Mouse (Mus musculus) adrenal gland (tissue): Measurements from ENCODE around the gene Dkk3.
"Not testable (repeated sequence)": the region's sequence is repeated elsewhere in the genome, so short reads cannot be mapped to it uniquely, and the experiment has no call there.

Experiments
- intact Hi-C: fragments of 180-260 bp; cut with DNase I; formaldehyde crosslinking; loops from one replicate; pipeline ENCODE4 v1.15.1; 2025

Gene Dkk3

DNA sequence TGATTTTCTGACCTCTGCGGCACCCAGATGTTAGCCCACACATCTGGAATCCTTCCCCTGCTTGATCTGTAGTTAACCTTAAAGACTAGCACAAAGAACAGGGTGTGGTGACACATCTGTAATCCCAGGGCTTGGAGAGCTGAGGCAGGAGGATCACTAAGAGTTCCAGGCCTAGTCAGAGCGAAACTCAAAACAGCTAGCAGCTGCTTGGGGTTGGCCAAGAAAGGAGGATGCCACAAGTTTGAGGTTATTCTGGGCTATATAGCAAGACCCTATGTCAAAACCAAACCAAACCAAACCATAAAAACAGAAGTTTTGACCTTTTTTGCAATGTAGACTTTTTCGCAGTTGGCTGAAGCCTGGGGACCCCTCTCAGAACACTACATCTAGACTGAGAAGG, 28.2 kb downstream of the Dkk3 start:
- intact Hi-C loops = no loop called here

DNA sequence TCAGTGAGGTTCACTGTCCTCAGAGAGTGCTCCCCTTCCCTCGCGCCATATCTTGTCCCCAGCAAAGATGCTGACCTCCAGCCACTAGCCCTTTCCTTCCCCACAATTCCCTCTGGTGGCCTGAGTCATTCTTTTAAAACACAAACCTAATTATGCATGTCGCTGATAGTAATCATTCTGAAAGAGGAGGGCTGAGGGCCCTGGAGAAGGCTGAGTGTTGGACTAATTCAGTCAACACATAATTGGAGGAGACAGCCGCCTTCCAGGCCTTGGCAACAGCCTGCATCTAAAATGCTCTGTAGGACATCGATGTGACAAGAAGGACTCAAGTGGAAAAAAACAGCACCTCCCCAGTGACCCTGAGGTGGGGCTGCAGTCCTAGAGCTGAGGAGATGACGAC, 29.0 kb downstream of the Dkk3 start:
- intact Hi-C loops = no loop called here

DNA sequence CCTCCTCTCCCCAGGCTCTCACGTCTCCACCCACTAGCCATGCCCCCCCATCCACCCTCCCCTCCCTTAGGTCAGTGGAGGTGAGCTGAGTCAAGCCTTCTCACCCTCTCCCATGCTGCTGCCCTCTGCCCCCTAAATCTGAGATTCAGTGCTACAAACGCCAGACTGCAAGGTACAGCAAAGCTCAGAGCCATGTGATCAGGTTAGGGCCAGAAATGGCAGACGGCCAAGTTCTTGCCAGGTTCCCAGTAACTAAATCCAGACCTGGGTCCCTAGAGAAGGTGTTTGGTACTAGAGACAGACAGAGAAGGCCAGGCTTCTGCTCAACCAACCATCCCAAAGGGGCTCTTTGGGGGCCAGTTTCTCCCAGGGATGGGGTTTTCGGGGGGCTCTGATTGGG, 30.0 kb downstream of the Dkk3 start:
- intact Hi-C loops = no loop called here

DNA sequence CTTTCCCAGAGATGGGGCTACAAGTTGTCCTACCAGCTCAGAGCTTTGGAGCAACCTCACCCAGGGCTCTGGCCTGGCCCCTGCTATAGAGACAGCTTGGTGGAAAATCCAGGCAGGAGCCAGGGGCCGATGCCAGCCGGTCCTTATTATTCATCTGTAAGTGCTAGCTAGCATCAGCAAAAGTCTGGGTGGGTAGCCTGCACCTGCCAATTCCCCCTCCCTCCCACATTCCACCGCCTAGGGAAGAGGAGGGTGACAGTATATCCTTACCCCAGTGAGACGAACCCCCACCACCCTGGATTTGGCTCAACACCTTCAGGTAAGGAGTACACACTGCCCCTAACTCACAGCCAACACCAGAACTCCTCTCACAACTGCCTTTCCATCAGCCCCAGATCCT, 30.9 kb downstream of the Dkk3 start:
- intact Hi-C loops = no loop called here

DNA sequence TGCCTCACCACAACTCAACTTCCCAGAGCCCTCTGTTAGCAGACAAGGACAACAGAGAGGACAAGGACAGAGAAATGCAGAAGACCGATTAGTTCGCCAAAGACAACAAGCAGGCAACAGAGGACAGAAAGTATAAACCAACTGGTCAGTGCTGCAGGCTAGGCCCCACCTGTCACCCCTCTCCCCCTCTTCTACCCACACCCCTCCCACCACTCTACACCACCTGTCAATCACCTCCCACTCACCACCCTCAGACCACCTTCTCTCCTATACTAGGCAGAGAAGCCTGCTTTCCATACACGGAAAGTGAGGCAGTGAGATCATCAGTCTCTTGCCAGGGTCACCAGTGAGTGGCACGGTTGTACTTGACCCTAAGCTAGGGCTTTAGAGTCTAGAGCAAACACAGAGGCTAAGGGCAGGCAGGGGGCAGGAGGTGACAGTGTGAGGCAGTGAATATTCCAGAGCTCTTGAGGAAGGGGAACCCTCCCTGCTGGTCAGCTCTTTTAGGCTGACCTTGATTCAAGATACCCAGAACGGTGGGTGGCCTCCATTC, 31.7 kb downstream of the Dkk3 start:
- intact Hi-C loops = no loop called here

DNA sequence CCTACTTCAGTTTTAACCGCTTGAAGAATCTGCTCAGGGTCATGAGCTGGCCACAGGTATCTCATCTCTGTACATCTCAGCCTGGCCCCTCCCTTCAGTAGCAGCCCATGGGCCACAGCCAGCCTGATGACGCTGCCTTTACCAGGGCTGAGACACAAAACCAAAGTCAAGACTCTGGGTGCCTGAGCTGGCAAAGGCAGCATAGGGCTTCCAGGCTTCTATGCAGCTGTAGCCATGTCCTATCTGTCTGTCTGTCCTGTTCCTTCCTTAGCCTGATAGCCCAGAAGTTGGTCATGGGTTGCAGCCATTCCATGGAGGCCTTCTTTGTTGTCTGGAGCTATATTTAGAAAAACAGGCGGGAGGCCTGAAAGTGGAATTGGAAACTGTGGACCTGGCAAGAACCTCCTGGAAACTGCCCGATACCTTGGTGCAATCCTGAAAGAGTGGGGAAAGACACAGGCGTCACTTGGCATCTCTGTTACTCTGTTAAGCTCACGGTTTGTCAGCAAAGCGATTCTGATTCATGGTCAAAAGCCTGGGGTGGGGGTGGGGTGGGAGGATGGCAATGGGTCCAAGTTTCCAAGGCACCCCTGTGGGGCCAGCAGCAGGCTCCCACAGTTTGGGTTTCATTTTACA, 33.1 kb downstream of the Dkk3 start:
- intact Hi-C loops = no loop called here

DNA sequence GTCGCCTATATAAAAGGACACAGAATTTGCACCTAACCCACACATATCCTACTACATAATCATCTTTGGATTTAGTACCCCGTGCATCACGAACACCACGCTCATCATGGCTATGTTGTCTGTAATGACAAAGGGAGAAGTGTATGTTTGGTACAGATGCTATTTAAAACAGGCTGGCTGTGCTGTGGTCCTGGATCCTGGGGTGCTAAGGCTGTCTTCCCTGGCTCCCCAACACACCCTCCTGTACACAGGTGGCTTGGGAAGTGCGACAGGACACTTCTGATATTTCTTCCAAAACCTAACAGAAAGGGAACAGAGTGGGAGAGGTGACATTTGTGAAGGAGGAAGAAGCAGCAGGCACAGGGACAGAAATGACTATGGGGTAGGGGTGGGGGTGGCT, 35.2 kb downstream of the Dkk3 start:
- intact Hi-C loops = no loop called here

DNA sequence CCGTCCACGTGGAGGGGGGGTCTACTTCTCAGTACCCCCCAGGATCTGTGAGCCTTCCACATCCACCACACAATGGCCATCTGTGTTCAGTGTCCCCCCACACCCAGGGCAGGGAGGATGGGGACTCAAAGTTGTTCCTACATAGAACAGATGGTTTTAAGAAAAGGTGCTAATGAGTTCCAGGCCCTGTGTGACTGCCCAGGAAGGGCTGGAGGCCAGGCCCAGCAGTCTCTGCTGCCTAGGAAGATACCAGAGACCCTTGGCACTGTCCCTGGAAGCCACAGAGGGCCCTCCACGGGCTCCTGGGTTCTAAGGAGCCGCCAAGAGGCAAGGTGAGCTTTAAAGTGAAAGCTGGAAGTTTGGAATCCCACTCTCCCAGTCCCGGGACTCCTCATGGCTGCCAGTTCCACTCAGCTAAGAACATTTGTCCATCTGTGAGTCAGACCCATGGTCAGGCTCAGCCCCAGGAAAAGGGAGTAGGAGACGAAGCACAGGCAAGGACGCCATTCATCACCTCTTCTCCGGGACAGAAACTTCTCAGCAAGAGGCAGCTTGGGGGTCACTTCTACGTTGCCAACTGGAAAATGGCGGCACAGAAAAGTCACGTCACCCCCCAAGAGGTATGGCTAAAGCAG, 36.9 kb downstream of the Dkk3 start:
- intact Hi-C loops = no loop called here

DNA sequence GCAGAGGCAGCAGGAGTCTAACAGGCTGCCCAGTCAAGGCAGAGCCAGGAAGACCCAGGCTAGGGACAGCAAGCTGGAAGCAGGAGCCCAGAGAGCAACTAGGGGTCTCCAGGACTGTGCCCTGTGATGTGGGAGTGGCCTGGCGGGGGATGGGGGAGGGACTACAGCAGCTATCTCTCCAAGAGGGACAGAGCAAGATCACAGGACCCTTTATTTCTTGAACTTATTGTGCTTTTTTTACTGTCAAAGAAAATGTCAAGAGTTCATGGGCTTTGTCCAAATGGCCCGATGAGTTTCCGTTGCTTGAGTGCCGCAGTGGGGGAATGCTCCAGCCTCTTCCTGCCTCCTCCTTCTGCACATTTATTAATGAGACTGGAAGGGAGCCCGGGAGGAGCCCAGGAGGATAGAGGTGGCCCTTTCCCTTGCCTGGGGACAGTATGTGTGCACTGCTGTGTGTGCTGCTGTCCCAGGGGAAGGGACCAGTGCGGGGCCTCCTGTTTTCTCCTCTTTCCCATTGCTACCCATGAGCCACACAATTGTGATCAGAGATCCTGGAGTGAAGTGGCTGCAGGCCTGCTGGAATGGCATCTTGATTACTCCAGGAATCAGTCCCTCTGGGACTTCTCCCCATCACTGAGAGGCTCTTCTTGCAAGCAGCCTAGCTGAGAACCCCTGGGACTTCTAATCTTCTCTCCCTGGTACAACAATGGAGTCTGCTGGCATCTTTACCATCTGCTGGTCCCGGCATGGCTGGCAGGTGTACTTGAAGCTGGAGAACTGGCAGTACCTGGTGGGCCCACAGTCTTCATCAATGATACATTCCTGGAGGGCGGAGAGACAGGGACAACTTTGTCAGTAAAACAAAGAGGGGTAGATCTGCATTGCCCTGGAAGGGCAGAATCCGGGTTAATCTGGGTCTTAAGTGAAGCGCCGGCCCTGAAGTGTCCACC, 37.7 kb downstream of the Dkk3 start:
- intact Hi-C loops = no loop called here

DNA sequence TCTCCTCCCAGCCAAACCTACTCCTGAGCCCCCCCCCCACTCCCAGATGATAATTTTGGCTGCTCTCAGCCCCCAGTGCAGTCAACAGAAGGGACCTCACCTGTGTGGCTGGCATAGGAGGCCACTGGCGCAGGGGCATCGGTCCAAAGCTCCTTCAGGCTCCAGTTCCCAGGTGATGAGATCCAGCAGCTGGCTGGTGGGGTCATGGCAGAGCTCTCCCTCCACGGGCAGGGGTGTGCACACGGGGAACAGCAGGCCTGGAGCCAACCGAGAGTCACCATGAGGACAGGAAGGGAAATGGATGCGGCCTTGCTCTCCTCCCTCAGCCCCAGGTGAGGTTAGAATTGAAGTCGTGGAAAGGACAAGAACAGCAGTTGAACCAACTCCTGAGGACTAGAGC, 39.6 kb downstream of the Dkk3 start:
- intact Hi-C loops = no loop called here

DNA sequence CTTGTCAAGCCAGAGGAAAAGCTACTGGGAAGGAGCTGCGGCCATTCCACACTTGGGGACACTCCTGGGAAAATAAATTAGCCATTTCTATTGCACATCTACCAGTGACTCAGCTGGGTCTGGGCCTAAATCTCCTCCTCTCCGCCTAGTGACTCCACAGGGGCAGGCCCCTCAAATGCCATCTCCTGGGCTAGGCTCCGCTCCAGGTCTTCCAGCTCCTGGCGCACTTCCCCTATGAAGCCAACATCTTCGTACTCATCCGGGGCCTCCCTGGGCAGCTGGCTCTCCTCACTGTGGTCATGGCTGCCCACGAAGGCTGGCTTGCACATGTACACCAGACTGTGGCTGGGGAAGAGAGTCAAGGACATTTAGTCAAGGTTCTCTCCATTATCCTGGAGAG, 40.8 kb downstream of the Dkk3 start:
- intact Hi-C loops = no loop called here

DNA sequence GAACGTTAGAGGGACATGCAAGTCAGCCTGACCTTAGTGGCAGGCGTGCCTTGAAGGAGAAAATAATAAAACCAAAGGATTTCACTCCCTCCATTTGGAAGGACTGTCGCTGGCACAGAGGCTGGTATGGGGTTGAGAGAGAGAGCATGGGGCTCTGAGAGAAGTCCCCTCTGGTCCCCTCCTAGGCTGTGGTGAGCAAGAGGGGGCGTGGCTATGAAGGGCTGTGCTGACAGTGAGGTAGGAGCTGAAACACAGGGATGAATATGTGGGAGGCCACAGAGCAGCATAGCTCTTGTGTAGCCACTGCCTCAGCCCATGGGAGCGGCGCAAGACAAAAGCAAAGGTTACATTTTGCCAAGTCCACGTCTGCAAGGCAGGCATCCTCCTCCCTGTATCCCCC, 41.4 kb downstream of the Dkk3 start:
- intact Hi-C loops = no loop called here

DNA sequence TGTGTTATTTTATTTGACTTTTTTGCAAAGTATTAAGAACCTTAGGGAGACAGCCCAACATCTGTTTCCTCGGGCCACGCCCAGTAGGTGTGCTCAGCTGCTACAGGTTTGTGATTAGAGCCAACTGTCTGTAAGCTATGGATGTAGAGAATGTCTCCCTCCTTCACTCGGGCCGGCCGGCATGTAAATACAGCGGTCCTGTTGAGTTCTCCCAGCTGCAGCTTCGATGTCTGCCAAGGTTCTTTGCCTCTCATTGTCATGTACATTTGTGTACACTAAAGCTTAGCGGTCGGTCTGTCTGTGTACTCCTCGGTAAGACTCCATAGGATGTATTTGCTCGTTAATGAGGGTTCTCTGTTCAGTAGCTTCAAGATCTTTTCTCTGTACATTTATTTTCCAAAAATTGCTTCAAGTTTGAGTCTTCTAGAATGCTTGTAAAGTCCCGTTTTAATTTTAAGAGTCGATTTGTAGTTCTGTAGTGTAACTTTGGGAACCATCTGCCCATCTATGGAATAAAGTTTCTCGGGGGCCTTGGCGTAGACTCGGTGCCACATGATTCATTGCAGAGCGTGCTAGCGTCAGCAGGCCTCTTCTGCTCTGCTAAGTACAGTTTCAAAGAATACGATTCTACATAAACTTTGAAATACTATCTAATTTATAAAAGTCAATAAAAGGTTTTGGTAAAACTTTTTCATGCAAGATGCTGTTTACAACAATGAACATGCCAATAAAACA, 48.1 kb downstream of the Dkk3 start:
- intact Hi-C loops = no loop called here

DNA sequence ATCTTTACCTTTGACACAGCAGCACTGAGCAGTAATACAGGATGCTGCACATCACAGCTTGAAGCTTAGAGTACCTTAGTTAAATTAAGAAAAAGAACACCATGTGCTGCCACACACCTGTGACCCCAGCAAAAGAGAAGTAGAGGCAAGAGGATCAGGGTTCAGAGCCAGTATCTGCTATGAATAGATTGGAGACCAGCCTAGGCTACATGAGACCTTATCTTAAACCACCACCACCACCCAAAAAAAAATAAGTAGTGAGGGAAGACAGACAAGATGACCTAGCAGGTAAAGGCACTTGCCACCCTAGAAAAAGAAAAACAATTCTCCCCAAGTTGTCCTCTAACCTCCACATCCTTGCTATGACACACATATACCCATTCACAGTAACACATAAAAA, 50.1 kb downstream of the Dkk3 start:
- intact Hi-C loops = no loop called here

DNA sequence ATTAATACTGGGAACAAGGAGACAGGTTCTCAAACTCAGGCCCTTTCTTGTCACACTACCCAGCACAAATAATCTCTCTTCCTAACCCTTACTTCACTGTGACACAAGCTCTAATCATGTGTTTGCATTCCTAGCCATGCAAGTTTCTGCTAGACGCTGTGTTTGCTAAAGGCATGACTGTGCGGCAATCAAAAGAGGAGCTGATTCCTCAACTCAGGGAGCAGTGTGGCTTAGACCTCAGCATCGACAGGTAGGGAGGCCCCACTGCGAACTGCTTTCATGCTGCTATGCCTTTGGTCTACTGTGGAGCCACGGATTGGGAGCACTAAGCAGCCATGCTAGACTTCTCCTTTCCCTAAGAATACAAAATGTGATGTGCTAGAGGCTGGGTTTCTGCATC, 55.0 kb downstream of the Dkk3 start:
- intact Hi-C loops = no loop called here

DNA sequence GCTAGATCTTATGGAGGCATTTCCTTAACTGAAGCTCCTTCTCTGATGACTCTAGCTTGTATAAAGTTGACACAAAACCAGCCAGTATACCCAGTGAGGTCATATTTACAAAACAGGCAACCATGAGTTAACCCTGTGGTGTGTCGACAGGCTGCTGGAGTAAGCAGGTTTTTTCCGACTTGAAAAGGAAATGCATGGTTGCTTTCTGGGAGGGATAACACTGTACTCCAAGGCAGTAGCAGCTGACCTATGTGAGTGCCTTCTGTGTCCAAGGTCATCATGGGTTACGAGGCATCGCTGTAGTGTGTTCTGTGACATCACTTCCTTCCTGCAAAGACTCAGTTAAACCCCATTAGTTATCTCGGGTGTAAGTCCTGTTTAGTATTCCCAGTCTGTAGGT, 55.9 kb downstream of the Dkk3 start:
- intact Hi-C loops = no loop called here

DNA sequence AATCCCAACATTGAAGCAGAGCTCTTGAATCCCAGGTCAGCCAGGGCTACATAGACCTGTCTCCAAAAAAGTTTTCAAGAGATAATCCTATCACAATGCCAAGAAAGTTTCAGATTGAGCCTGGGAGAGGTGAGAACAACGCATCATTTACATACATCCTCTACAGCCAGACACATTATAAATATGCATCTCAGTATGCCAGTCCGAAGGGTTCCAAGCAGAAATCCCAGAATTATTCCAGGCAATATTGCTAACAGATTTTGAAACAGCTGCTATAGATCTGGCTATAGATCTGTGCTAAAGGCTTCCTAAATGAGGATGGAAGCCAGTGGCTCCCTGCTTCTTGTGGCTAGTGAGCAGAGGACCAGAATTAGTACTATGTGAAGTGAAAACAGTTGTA, 58.0 kb downstream of the Dkk3 start:
- intact Hi-C loops = no loop called here

DNA sequence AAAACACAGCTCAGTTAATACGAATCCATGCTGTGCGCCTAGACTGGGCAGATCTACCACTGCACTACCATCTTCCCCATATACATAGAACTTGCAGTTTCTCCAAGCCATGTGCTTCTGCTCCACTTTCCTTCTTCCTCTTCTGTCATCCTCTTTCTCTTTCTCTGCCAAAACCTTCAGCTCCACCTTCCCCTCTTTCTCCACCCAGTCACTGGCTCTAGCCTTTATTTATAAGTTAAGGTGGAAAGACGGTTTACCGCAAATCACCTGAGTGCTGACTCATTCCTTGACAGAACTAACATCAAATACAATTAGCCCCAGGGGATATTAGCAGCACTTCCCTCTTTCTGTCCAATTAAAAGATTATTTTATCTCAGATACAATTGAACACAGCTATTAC, 63.9 kb downstream of the Dkk3 start:
- intact Hi-C loops = not testable (repeated sequence)

DNA sequence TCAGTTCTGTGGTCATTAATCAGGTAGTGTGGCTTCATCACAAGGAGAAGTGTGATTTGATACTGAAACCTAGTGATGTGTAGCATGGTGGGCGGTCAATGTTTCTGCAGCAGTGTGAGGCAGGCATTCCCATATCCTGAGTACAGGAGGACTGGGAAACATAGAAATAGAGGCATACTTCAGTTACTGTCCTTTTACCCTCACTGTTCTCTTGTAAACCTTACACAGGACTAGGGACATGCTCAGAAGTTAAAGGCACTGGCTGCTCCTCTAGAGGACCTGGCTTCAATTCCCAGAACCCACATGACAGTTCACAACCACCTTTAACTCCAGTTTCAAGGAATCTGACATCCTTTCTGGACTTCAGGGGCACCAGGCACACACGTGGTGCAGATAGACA, 72.7 kb downstream of the Dkk3 start:
- intact Hi-C loops = no loop called here

DNA sequence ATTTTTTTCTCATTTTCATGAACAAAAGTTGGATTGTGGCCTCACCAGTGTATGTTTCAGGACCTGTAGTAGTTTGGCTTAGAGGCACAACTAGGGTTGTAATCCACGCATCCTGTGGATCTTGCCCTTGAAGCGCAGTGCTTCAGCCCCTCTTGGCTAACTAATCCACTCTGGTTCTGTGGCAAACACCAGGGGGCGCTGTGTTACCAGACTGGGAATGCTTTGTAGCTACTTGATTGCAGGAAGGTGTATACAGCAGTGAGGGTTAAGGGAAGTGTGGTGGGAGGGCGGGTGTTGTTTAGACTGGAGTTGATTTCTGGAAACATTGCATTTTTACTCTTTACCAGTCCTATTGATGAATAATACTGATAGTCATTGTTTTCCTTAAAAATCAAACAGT, 73.8 kb downstream of the Dkk3 start:
- intact Hi-C loops = loop anchor here (1.0 kb wide), 1 partner anchor 95 kb away; no protein-coding TSS in a partner anchor

DNA sequence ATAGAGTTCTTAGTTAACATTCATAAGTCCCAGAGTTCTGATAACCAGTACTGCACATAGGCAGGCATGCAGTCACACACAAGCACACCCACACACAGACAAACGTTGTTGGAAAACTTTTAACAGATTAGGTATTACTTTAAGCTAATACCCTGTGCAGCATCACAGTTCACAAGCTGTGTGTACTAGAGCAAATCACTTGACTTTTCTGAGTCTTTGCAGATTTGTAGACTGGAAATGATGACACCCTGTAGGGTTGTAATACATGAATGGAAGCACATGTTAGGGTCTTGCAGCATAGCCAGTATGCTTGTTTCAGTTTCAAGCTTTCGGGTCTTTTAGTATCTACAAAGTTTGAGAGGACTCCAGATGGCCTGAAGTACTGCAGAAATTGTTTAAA, 74.6 kb downstream of the Dkk3 start:
- intact Hi-C loops = loop anchor here (5.0 kb wide), 1 partner anchor 283 kb away; no protein-coding TSS in a partner anchor
